Mouse (Mus musculus) MEL-GATA-1-ER (cell line): ENCODE data around the gene Psmd1.
"Not testable (repeated sequence)": the region's sequence is repeated elsewhere in the genome, so short reads cannot be mapped to it uniquely, and the experiment has no call there.

Experiments
- DNase-seq: peaks from one replicate; pipeline ENCODE4 v3.0.0-alpha.2; 2012; ENCODE audit warnings: low read depth; ENCODE audit errors: extremely low read depth

The Psmd1 gene

GRCm38 (mm10) chr1:86064271-86064991, at the start of gene Psmd1:
Psmd1 (plus strand) TSS chr1:86064387.
- peak; percentile 92 for DNase-seq

GRCm38 (mm10) chr1:86015758-86016157, 48.4 kb upstream of the Psmd1 start:
- DNase-seq: not testable (repeated sequence)

- DNase-seq: no peak
Observed at GRCm38 (mm10) chr1:86016516-86016915, 47.7 kb upstream of the Psmd1 start, which contains the start of gene Spata3. Spata3 (plus strand) TSS chr1:86016816.

- DNase-seq: no peak
Observed at GRCm38 (mm10) chr1:86018235-86019055, 45.7 kb upstream of the Psmd1 start.

GRCm38 (mm10) chr1:86021365-86021989, 42.7 kb upstream of the Psmd1 start:
- no peak for DNase-seq

- DNase-seq: no peak
Observed at GRCm38 (mm10) chr1:86032273-86032987, 31.8 kb upstream of the Psmd1 start.

- no peak for DNase-seq
Observed at GRCm38 (mm10) chr1:86038191-86038951, 25.8 kb upstream of the Psmd1 start.

- DNase-seq: no peak
Observed at GRCm38 (mm10) chr1:86040131-86040530, 24.1 kb upstream of the Psmd1 start.

GRCm38 (mm10) chr1:86040817-86041216, 23.4 kb upstream of the Psmd1 start:
- DNase-seq: no peak

GRCm38 (mm10) chr1:86045056-86045455, 19.1 kb upstream of the Psmd1 start:
- DNase-seq: no peak

GRCm38 (mm10) chr1:86045848-86046805, 18.1 kb upstream of the Psmd1 start, which contains the start of gene 2810459M11Rik:
2810459M11Rik (plus strand) TSS chr1:86045863.
- DNase-seq: no peak

GRCm38 (mm10) chr1:86046833-86047563, 17.2 kb upstream of the Psmd1 start:
- no peak for DNase-seq

GRCm38 (mm10) chr1:86048231-86048630, 16.0 kb upstream of the Psmd1 start:
- no peak for DNase-seq

- no peak for DNase-seq
Observed at GRCm38 (mm10) chr1:86048744-86049143, 15.4 kb upstream of the Psmd1 start.

- DNase-seq: no peak
Observed at GRCm38 (mm10) chr1:86053198-86053921, 10.8 kb upstream of the Psmd1 start.

- no peak for DNase-seq
Observed at GRCm38 (mm10) chr1:86054943-86055342, 9.2 kb upstream of the Psmd1 start.

- DNase-seq: no peak
Observed at GRCm38 (mm10) chr1:86056284-86056683, 7.9 kb upstream of the Psmd1 start.
